Mouse (Mus musculus): Measurements from ENCODE around the gene Gm21988.

Gene Gm21988

GRCm38 (mm10) chr11:70239541-70240279, at the start of gene Gm21988, which contains the start of gene Rnasek:
TSS of gene Gm21988 (minus strand) at chr11:70239830.
TSS of gene Rnasek (minus strand) at chr11:70239842.
- peak; percentile 92 for DNase-seq (ENCODE audit: low read depth, low spot score)

GRCm38 (mm10) chr11:70289236-70289635, 49.6 kb upstream of the Gm21988 start:
- DNase-seq (ENCODE audit: low read depth, low spot score), result no peak

DNA sequence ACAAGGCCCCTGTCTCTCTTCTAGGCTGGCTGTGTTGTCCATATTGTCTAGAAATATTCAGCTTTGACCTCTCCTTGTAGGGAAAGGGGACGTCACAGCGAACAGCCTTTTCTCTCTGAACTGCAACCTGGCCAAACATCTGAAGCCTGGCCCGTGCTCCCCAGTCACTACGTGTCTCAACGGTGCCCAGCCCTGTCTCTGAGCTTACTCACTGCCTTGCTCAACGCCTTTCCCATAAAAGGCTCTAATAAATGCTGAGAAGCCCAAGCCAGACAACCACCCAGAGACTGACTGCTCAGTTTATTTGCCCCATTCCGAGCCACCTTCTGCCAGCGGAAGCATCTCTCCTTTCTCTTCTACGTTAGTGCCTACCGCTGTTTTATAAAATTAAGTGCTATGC, 48.5 kb upstream of the Gm21988 start:
- DNase-seq (ENCODE audit: low read depth, low spot score), result no peak

DNA sequence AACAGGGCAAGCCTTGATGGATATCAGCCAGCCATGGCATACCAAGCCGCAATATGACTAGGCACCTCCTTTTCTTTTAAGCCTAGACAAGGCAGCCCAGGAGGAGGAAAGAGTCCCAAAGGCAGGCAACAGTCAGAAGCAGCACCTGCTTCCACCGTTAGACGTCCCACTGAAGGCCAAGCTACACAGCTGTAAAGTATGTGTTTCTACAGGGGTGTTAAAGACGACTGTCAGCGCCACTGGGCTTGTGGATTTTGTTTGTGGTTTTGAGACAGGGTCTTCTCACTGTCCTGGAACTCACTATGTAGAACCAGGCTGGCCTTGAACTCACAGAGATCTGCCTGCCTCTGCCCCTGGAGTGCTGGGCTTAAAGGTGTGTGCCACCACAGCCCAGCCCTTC, 46.1 kb upstream of the Gm21988 start:
- no peak for DNase-seq (ENCODE audit: low read depth, low spot score)

DNA sequence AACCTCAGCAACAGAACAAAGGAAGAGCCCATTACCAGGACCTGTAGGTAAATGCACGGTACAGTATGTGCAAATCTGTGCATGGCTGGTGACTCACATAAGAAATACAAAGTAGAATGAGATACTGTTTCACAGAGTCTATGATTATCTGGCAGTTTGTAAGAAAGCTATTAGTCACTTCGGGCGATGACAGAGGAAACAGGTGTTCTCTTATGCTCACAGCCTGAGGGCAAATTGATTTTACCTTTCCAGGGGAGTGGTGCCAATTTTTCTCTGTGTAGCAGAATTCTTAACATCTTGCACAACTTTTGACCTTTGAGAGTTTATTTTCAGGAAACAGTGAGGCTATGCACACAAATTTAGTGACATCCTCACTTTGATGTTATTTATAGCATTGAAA, 45.1 kb upstream of the Gm21988 start:
- DNase-seq (ENCODE audit: low read depth, low spot score), result no peak

DNA sequence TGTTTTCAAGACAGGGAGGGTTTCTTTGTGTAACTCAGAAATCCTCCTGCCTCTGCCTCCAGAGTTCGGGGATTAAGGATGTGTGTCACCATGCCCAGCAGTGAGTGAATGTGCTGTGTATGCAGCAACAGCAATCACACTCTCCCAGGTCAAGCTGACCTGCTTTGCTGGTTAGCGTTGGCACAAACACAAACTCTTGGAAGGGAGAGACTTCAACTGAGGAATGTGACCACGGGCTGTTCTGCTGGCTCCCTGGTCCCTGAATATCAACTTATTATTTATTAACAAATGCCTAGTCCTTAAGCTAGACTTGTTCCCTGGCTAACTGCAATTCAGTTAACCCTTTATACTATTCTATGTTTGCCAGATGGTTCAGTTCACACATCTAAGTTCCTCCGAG, 44.0 kb upstream of the Gm21988 start:
- no peak for DNase-seq (ENCODE audit: low read depth, low spot score)

GRCm38 (mm10) chr11:70280441-70280840, 40.8 kb upstream of the Gm21988 start:
- DNase-seq (ENCODE audit: low read depth, low spot score), result no peak

GRCm38 (mm10) chr11:70278961-70279360, 39.3 kb upstream of the Gm21988 start:
- no peak for DNase-seq (ENCODE audit: low read depth, low spot score)

DNA sequence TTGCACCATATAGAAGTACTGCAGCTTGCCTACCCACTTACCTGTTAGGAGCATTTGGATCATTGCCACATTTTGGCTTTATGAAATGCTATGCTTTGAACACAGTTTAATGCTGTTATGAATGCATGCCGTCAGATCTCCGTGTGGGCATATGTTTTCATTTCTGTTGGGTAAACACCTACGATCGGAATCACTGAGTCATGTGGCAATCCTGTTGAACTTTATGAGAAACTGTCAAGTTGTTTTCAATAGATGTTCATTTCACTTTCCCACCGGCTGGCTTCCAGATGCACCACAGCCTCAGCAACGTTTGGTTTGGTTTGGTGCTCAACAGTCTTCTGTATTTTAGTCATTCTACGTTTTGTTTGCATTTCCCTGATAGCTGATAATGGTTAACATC, 32.0 kb upstream of the Gm21988 start:
- no peak for DNase-seq (ENCODE audit: low read depth, low spot score)

DNA sequence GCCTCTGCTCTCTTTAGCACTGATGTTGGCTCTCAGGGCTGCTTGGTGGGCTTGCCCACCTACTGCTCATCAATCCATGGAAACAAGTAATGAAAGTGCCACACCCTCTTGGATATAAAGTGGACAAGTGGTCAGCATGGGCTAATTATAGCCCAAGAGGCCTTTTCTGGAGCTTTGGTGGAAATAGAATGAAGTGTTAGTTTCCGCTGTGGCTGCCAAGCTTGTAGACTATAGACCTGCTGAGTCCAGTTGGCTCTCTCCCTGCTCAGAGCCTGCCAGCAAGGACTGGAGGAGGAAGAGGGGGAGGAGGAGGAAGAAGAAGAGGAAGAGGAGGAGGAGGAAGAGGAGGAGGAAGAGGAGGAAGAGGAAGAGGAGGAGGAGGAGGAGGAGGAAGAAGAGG, 26.8 kb upstream of the Gm21988 start:
- no peak for DNase-seq (ENCODE audit: low read depth, low spot score)

DNA sequence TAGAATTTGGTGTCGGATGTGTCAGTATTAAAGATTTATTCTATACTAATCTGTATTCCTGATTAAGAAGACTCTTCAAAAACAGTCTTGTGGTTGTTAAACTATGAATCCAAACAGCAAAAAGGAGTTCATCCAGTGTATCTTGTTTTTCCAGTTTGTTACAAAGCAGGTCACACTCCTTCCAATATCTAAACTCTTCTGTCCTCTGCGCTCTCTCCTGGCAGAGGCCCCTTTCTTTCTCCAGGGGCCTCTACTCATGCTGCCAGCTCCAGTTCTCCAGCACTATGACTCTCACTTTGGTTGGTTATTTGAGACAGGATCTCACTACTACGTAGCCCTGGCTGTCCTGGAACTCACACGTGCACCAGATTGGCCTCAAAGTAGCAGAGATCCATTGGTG, 26.2 kb upstream of the Gm21988 start:
- DNase-seq (ENCODE audit: low read depth, low spot score), result no peak

DNA sequence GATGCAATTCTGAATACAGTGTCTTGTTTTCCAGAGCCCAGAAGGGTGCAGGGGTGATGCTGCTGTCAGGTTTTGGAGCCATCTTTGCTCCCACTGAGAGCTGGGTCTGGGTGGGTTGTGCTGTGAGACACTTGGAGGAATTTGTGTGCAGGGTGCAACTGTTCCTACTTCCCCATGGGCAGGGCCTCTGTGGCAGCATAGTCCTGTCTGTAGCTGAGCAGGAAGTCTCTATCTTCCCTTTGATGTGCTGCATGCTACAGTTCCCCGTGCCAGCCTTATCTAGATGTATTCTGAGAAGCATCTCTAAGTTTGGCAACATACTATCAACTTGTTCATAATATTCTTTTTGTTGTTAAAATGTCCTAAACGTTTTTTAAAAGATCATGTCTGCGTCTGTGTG, 25.6 kb upstream of the Gm21988 start:
- no peak for DNase-seq (ENCODE audit: low read depth, low spot score)

DNA sequence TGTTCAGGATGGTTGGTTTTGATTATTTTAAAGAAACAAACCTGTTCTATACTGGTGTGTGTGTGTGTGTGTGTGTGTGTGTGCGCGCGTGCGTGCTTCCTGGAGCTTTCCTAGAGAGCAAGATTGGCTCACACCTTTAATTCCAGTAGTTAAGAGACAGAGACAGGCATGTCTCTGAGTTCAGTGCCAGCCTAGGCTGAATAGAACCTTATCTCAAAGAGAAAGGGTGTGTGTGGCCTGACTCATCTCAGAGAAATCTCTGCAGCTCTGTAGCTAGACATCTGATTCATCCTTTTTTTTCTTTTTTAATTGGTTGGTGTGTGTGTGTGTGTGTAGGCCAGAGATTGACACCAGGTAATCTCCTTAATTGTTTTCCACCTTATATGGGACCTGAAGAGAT, 19.4 kb upstream of the Gm21988 start:
- no peak for DNase-seq (ENCODE audit: low read depth, low spot score)

GRCm38 (mm10) chr11:70254931-70255531, 15.4 kb upstream of the Gm21988 start, which contains the start of gene Alox12:
TSS of gene Alox12 (minus strand) at chr11:70255353.
- DNase-seq (ENCODE audit: low read depth, low spot score), result peak; percentile 75

- DNase-seq (ENCODE audit: low read depth, low spot score), result no peak
These were observed 14.7 kb upstream of the Gm21988 start for GRCm38 (mm10) chr11:70254337-70254736.

- DNase-seq (ENCODE audit: low read depth, low spot score), result no peak
These were observed 12.2 kb upstream of the Gm21988 start for GRCm38 (mm10) chr11:70251853-70252252.

- DNase-seq (ENCODE audit: low read depth, low spot score), result no peak
These were observed 10.5 kb upstream of the Gm21988 start for GRCm38 (mm10) chr11:70250150-70250549.

DNA sequence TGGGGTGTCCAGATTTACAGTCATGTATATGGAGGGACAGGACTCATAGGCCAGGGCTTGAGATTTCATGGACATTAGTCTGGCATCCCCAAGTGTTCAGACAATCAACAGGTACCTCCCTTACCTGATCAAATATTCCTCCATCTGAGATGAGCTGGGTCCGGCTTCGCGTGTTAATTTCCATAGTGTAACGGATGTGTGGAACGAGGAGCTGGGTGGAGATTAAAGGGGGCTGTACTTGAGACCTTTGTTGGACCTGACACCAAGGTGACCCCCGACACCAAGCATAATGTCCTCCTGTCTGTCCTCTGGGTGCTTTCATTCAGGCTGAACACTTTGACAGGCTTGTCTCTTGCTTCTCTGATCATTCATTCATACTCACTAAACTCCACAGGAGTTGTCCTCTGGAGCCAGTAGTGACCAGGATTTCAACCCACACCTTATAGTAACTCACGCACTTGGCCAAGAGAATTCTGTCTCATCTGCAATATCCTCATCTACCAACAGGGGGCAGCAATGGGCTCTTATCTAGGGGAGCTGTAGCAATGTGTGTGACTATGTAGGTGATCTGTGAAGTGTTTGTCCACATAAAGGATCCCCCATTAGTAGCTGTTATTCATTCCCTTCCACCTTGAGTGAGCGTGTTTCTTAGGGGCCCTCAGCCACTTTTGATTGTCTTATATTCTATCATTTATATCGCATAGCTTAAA, 7.7 kb upstream of the Gm21988 start:
- DNase-seq (ENCODE audit: low read depth, low spot score), result peak; percentile 79

GRCm38 (mm10) chr11:70242591-70242990, 3.0 kb upstream of the Gm21988 start:
- DNase-seq (ENCODE audit: low read depth, low spot score), result no peak

DNA sequence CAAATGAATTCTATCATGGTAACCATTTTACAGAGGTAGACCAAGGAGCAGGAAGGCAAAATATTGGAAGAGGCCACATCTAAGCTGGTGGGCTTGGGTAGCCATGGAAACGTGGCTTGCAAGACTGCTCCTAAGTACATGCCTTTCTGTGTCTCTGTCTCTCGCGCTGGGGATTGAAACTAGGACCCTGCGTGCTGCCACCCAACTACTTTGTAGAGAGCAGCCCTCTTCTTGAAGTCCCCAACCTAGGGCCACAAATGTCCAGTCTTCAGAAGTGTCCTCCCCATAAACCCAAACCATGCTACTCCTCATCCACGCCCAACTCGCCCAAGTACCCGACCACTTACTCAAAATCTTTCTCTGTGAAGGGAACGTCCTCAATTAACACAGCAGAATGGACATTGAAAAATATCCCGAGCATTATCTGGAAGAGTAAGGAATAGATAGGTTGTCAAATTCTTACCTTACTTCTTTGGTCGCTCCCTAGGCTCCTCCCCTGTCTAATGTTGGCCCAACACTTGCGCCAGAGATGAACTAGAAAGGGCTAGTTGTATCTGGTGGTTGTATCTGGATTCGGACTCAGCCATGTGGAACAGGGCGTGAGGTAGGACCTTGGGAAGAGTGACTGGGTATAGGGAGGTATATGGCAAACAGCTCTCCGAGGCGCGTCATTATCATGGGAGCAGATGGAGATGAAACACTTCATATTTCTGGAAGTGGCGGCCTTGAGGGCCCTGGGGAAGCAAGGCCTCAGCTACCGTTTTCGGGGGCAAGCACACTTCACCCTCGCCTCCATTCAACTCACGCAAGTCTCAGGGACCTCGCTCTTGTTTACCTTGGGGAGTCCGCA, 814 bp downstream of the Gm21988 start:
- DNase-seq (ENCODE audit: low read depth, low spot score), result no peak

- DNase-seq (ENCODE audit: low read depth, low spot score), result peak; percentile 97
These were observed 2.0 kb downstream of the Gm21988 start, which contains the start of gene 0610010K14Rik for GRCm38 (mm10) chr11:70237457-70238167. TSS of gene 0610010K14Rik (minus strand) at chr11:70237914.
